Mouse (Mus musculus): ENCODE measurements around the gene Ccdc36.

Gene Ccdc36

DNA sequence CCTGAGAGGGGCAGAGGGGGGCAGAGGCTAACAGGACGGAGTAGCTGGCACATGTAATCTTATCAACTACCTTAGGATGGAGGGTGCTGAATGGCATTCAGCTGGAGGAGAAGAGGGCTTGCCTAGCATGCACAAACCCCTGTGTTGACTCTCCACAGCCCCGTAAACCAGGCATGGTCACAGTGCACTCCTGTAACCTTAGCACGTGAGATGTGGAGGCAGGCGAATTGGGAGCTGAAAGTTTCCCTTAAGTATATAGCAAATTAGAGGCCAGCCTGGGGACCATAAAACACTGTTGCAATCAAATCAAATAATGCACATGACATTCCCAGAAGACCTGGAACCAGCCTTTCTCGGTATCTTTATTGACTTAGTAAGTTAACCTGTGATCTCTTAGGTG lies 49.5 kb downstream of the Ccdc36 start:
- no peak for DNase-seq (ENCODE audit: low read depth, low spot score)

DNA sequence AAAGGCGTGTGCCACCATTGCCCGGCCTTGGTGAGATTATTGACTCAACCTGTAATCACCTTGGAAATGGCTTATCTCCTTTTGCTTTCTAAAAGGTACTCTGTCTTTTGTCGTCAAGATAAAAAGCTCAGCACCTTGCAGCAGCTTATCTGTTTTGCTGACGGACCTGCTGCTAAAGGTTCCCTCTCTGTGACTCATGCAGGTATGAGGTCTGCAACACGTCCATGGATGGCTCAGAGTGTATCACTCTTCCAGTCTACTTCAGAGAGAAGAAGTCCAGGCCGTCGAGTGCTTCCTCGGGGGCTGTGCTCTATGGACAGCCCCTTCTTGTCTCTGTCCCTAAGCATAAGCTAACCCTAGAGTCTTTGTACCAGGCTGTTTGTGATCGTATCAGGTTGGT lies 50.0 kb downstream of the Ccdc36 start:
- no peak for DNase-seq (ENCODE audit: low read depth, low spot score)
